Mouse (Mus musculus) olfactory bulb, adult 2 months (tissue): ENCODE data around the gene Ncapd2. TPM values are rescaled to one million over a fixed set of nuclear protein-coding genes. Genes with fewer than 3 reads are reported as not detected.

ENCODE experiments used
- H3K27ac ChIP-seq: fragments of 200-500 bp; 2 replicates; pipeline ENCODE4 v1.5.1; 2012; ENCODE audit warnings: low read depth, low read length; ENCODE audit not compliant: insufficient read depth
- H3K4me1 ChIP-seq: fragments of 200-500 bp; 2 replicates; pipeline ENCODE4 v1.6.1; 2012; ENCODE audit warnings: low read length; ENCODE audit not compliant: control insufficient read depth, insufficient read depth
- H3K4me3 ChIP-seq: fragments of 200-500 bp; 2 replicates; pipeline ENCODE4 v1.5.1; 2012; ENCODE audit warnings: mild to moderate bottlenecking, low read depth, low read length, moderate library complexity; ENCODE audit not compliant: insufficient read depth
- CTCF ChIP-seq: fragments of 200-500 bp; IDR thresholded peaks from 2 replicates; pipeline ENCODE4 v1.5.1; 2012; ENCODE audit warnings: low read depth, mild to moderate bottlenecking, low read length, moderate library complexity; ENCODE audit not compliant: insufficient read depth
- POLR2A ChIP-seq: fragments of 200-500 bp; IDR thresholded peaks from 2 replicates; pipeline ENCODE4 v1.6.1; 2012; ENCODE audit warnings: mild to moderate bottlenecking, low read depth, low read length, moderate library complexity; ENCODE audit not compliant: insufficient read depth
- WGBS: fragments of 180-500 bp; shearing (Covaris S2); methylation state at CpG from one replicate; pipeline ENCODE4 v1.1.7; 2018; 5-methylcytosine and 5-hydroxymethylcytosine counted together
- polyA plus RNA-seq: library from polyadenylated mRNA; stranded (reverse); fragments of >200 nt; gene quantifications from 2 replicates; pipeline ENCODE4 v1.2.4, GENCODE M21; 2012; ENCODE audit warnings: low replicate concordance; ENCODE audit not compliant: missing spikeins, insufficient read depth, insufficient read length

Gene Ncapd2
- polyA plus RNA-seq, 1 experiment, result not detected

DNA sequence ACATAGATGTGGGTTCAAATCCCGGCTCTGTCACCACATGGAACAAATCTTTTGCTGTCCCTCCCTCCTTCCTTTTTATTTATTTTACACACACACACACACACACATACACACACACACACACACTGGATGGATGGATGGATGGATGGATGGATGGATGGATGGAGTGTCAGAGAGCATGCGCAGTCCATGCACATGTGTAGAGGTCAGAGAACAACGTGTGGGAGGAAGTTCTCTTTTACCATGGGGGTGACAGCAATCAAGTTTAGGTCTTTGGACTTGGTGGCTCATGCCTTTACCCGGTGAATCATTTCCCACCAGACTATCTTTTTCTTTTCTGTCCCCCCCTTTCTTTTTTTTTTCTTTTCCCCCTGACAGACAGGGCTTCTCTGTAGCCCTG is 37.8 kb downstream of the Ncapd2 start:
- TF ChIP-seq POLR2A (no peak), CTCF (no peak)
- Histone ChIP-seq H3K4me1 (peaks cover 34% of the 10 kb centered on the region), H3K4me3 (no peak overlapping the region), H3K27ac (no peak overlapping the region)
- 91% methylated on average over 4 of the region's 4 CpGs for WGBS

DNA sequence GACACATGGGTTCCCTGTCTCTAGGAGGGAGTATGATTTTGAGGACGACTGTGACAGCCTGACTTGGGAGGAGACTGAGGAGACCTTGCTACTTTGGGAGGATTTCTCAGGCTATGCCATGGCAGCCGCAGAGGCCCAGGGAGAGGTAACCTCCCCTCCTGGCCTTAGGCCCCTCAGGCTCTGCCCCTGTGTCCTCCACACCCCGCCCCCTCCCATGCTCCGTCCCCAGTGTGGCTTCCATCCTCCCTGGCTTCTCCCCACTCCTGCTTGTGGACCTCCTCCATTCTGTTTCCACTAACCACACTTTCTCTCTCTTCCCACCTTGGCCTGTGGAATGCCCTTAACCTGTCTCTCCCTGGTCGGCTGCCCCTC is 38.5 kb downstream of the Ncapd2 start:
- Histone ChIP-seq H3K4me1 (peaks cover 41% of the 10 kb centered on the region), H3K27ac (no peak overlapping the region), H3K4me3 (no peak overlapping the region)
- no peak for TF ChIP-seq POLR2A
- TF ChIP-seq CTCF, result no peak
- 84% methylated on average over 5 of the region's 5 CpGs for WGBS

DNA sequence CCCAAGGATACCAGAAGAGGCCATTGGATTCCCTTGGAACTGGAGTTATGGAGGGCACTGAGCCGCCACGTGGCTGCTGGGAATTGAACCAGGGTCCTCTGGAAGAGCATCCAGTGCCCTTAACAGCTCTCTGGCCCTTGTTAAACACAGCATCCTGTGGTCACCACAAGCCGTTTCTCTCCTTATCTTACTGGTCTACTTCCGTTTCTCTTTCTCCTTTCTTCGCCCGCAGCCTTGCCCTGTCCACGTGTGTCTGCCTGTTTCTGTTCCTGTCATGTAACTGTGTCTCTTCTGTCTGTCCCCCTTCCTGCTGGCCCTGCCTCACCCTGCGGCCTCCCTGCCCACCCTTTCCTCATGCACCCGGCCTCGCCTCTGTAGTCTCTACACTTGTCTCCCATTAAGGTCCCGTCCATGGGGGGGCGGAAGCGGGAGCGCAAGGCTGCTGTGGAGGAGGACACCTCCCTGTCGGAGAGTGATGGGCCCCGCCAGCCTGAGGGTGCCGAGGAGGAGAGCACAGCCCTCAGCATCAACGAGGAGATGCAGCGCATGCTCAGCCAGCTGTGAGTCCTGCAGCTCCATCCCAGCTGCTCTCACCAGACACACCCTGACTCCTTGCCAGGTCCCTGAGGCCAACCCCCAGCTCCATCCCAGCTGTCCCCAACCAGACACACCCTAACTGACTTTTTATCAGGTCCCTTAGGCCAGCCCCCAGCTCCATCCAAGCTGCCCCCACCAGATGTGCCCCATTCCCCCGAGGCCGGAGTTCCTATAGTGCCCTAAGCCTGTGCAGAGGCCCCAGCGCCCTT is 39.1 kb downstream of the Ncapd2 start:
- 62% methylated on average over 22 of the region's 22 CpGs for WGBS
- no peak overlapping the region for H3K4me3 ChIP-seq
- H3K4me1 ChIP-seq, result peaks cover 44% of the 10 kb centered on the region
- H3K27ac ChIP-seq, result no peak overlapping the region
- TF ChIP-seq CTCF, result no peak
- no peak for TF ChIP-seq POLR2A

DNA sequence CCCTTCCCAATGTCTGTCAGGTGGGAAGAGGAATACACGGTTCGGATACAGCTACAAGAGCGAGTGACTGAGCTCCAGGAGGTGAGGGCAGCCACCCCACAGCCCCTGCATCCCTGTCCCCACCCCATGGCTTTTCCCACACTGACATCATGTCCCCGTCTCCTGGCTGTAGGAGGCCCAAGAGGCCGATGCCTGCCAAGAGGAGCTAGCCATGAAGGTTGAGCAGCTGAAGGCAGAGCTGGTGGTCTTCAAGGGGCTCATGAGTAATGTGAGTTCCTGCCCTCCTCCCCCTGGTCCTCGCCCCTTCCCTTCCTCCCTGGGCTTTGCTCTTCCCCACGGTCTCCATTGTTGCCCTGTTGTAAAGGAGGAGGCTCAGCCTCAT is 41.9 kb downstream of the Ncapd2 start:
- TF ChIP-seq CTCF, result no peak
- TF ChIP-seq POLR2A, result no peak
- Histone ChIP-seq H3K27ac (peak overlapping the region; percentile 84), H3K4me1 (peaks cover 54% of the 10 kb centered on the region), H3K4me3 (peak overlapping the region; percentile 27)
- 45% methylated on average over 7 of the region's 7 CpGs for WGBS

- 16% methylated on average over 16 of the region's 16 CpGs for WGBS
- Histone ChIP-seq H3K4me1 (peaks cover 54% of the 10 kb centered on the region), H3K4me3 (peak overlapping the region; percentile 27), H3K27ac (peak overlapping the region; percentile 84)
- TF ChIP-seq CTCF, result no peak
- TF ChIP-seq POLR2A, result no peak
These were observed 42.5 kb downstream of the Ncapd2 start for GRCm38 (mm10) chr6:125148926-125149568.

DNA sequence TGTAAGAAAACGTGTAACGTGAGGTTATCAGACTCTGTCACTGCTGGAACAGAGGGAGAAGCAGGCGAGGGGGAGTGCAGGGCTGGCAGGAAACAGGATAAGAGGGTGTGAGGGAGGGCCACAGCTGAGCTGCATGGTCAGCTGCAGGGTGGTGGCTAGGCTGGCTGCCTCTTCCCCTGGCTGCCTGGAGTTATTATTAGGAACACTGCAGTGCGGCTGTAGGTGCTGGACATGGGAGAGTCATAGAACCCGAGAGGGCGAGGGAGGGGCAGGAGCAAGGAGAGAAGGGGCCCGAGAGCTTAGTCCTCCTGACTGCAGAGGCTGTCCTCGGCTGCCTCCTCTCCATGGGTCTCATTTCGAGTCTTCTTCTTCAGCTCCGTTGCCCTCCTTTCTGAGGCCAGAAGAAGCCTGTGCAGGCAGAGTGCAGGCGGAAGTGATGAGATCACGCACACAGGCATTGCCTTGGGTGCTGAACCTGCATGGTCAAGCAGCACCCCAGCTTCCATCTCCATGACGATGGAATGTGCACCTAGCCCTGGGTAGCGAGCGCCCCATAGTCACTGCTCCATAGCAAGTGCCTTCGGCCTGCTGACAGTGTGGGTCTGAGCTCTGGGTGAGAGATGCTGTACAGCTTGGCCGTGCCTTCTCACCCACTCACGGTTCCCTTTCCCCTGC is 43.1 kb downstream of the Ncapd2 start:
- H3K4me3 ChIP-seq, result peak overlapping the region; percentile 27
- peak overlapping the region; percentile 84 for H3K27ac ChIP-seq
- 20% methylated on average over 18 of the region's 18 CpGs for WGBS

GRCm38 (mm10) chr6:125147329-125147728 is 44.2 kb downstream of the Ncapd2 start:
- Histone ChIP-seq H3K27ac (peak overlapping the region; percentile 84), H3K4me1 (peaks cover 43% of the 10 kb centered on the region), H3K4me3 (peak overlapping the region; percentile 70)
- WGBS, result 38% methylated on average over 10 of the region's 10 CpGs
- TF ChIP-seq POLR2A (no peak), CTCF (no peak)

More for the DNA sequence above, 43.1 kb downstream of the Ncapd2 start:
- peaks cover 53% of the 10 kb centered on the region for H3K4me1 ChIP-seq
- no peak for TF ChIP-seq POLR2A
- no peak for TF ChIP-seq CTCF

GRCm38 (mm10) chr6:125146797-125147196 is 44.7 kb downstream of the Ncapd2 start:
- TF ChIP-seq CTCF, result no peak
- Histone ChIP-seq H3K4me3 (peak overlapping the region; percentile 70), H3K27ac (peak overlapping the region; percentile 84), H3K4me1 (peaks cover 40% of the 10 kb centered on the region)
- 41% methylated on average over 4 of the region's 4 CpGs for WGBS

- H3K4me1 ChIP-seq, result peaks cover 36% of the 10 kb centered on the region
- WGBS, result 17% methylated on average over 7 of the region's 7 CpGs
- no peak for TF ChIP-seq CTCF
- TF ChIP-seq POLR2A, result no peak
- peak overlapping the region; percentile 39; the same call in 1 of the 2 replicates for H3K27ac ChIP-seq
- H3K4me3 ChIP-seq, result peak overlapping the region; percentile 70
These were observed 45.4 kb downstream of the Ncapd2 start for GRCm38 (mm10) chr6:125146148-125146547.
